Comparison of ENCODE assay signal across 24 mouse cellular contexts in genomic region chr6:108226230-108226629, GRCm38 (mm10).
"Had no signal": no experiment of that assay in that cellular context is flagged by ENCODE, and none has a peak within 500 bp of the region (broad histone marks: within the 10 kb centered on the region; RNA-seq: fewer than 3 reads in every experiment).

No protein-coding gene starts in this region.

- H3K27ac ChIP-seq: hindbrain, embryonic 13.5 days; intestine, embryonic 15.5 days; layer of hippocampus, adult 2 months; left cerebral cortex, adult 2 months; limb, embryonic 12.5 days; liver, embryonic 13.5 days; liver, embryonic 15.5 days had no signal

- H3K9ac ChIP-seq: hindbrain, embryonic 13.5 days; intestine, embryonic 15.5 days; limb, embryonic 12.5 days; liver, embryonic 13.5 days; liver, embryonic 15.5 days; liver, postnatal 0 days had no signal

- H3K4me2 ChIP-seq: heart, embryonic 11.5 days; hindbrain, embryonic 13.5 days; intestine, embryonic 15.5 days; limb, embryonic 12.5 days; liver, embryonic 11.5 days; liver, embryonic 13.5 days; liver, embryonic 15.5 days had no signal

- H3K9me3 ChIP-seq: hindbrain, embryonic 13.5 days; intestine, embryonic 15.5 days; limb, embryonic 12.5 days; liver, embryonic 13.5 days; liver, embryonic 15.5 days had no signal

- H3K27me3 ChIP-seq: hindbrain, embryonic 13.5 days; intestine, embryonic 15.5 days; limb, embryonic 12.5 days; liver, embryonic 13.5 days; liver, embryonic 15.5 days had no signal

- DNase-seq: gastrocnemius, postnatal 14 days; gastrocnemius, postnatal 36 days; heart, adult 18-20 months; heart, postnatal 10 days; kidney, adult 18-20 months; kidney, adult 8-10 months; kidney, postnatal 10 days; kidney, postnatal 25 days; kidney, postnatal 4 days; left cerebral cortex, postnatal 4 days; liver; liver, embryonic 13.5 days; liver, postnatal 0 days had no signal

- H3K4me3 ChIP-seq: hindbrain, embryonic 13.5 days; intestine, embryonic 15.5 days; layer of hippocampus, adult 2 months; left cerebral cortex, adult 2 months; limb, embryonic 12.5 days; liver, embryonic 13.5 days; liver, embryonic 15.5 days had no signal

- ATAC-seq: hindbrain, embryonic 16.5 days; inflammation-experienced regulatory T-cells, adult 6 months; intestine, embryonic 15.5 days; intestine, postnatal 0 days; liver, postnatal 0 days had no signal

- H3K4me1 ChIP-seq: liver, embryonic 15.5 days had no signal

- H3K36me3 ChIP-seq: hindbrain, embryonic 13.5 days; intestine, embryonic 15.5 days; limb, embryonic 12.5 days; liver, embryonic 13.5 days; liver, embryonic 15.5 days had no signal
